Mouse (Mus musculus) urinary bladder, adult 2 months (tissue): ENCODE data around the gene Slc41a2. TPM values are rescaled to one million over a fixed set of nuclear protein-coding genes. Genes with fewer than 3 reads are reported as not detected.

ENCODE experiments used
- DNase-seq: peaks from one replicate; pipeline ENCODE4 v3.0.0; 2022; ENCODE audit warnings: low spot score
- polyA plus RNA-seq: library from polyadenylated mRNA; depleted of rRNA; stranded (reverse); fragments of >200 nt; gene quantifications from 2 replicates; pipeline ENCODE4 v1.2.3, GENCODE M21; 2012

The Slc41a2 gene
- polyA plus RNA-seq, 1 experiment, result 3.7 TPM

- no peak for DNase-seq
These were observed 109.1 kb downstream of the Slc41a2 start for GRCm38 (mm10) chr10:83228626-83229025.

GRCm38 (mm10) chr10:83224999-83225398 is 112.7 kb downstream of the Slc41a2 start:
- DNase-seq, result no peak

GRCm38 (mm10) chr10:83220847-83221246 is 116.8 kb downstream of the Slc41a2 start:
- no peak for DNase-seq

- DNase-seq, result no peak
These were observed 117.5 kb downstream of the Slc41a2 start for GRCm38 (mm10) chr10:83220217-83220616.

- DNase-seq, result no peak
These were observed 118.0 kb downstream of the Slc41a2 start for GRCm38 (mm10) chr10:83219729-83220128.

- DNase-seq, result no peak
These were observed 118.9 kb downstream of the Slc41a2 start for GRCm38 (mm10) chr10:83218778-83219177.

- DNase-seq, result no peak
These were observed 120.4 kb downstream of the Slc41a2 start for GRCm38 (mm10) chr10:83217256-83217655.

- no peak for DNase-seq
These were observed 122.1 kb downstream of the Slc41a2 start for GRCm38 (mm10) chr10:83215559-83215958.

- DNase-seq, result no peak
These were observed 125.1 kb downstream of the Slc41a2 start for GRCm38 (mm10) chr10:83212618-83213017.

- DNase-seq, result no peak
These were observed 126.6 kb downstream of the Slc41a2 start for GRCm38 (mm10) chr10:83210968-83211583.

- no peak for DNase-seq
These were observed 127.6 kb downstream of the Slc41a2 start for GRCm38 (mm10) chr10:83210122-83210521.

GRCm38 (mm10) chr10:83209388-83209787 is 128.3 kb downstream of the Slc41a2 start:
- DNase-seq, result no peak

GRCm38 (mm10) chr10:83208436-83208835 is 129.2 kb downstream of the Slc41a2 start:
- no peak for DNase-seq

GRCm38 (mm10) chr10:83202906-83203702 is 134.6 kb downstream of the Slc41a2 start:
- DNase-seq, result no peak

- DNase-seq, result no peak
These were observed 136.2 kb downstream of the Slc41a2 start for GRCm38 (mm10) chr10:83201525-83201924.

GRCm38 (mm10) chr10:83199290-83199689 is 138.4 kb downstream of the Slc41a2 start:
- no peak for DNase-seq

- DNase-seq, result no peak
These were observed 139.0 kb downstream of the Slc41a2 start for GRCm38 (mm10) chr10:83198692-83199091.

GRCm38 (mm10) chr10:83197690-83198336 is 139.9 kb downstream of the Slc41a2 start:
- DNase-seq, result peak; percentile 41

GRCm38 (mm10) chr10:83191982-83192381 is 145.7 kb downstream of the Slc41a2 start:
- DNase-seq, result no peak

GRCm38 (mm10) chr10:83191476-83191875 is 146.2 kb downstream of the Slc41a2 start:
- DNase-seq, result no peak

- no peak for DNase-seq
These were observed 148.6 kb downstream of the Slc41a2 start for GRCm38 (mm10) chr10:83189071-83189470.

- no peak for DNase-seq
These were observed 150.7 kb downstream of the Slc41a2 start for GRCm38 (mm10) chr10:83186984-83187383.

GRCm38 (mm10) chr10:83186167-83186566 is 151.5 kb downstream of the Slc41a2 start:
- DNase-seq, result no peak
